Mouse (Mus musculus): ENCODE results near the gene Tmem51. TPM values are rescaled to one million over a fixed set of nuclear protein-coding genes. Genes with fewer than 3 reads are reported as not detected.
A peak's percentile ranks its signal among the peaks of the same experiment; 100 is the strongest.

Gene Tmem51
- polyA plus RNA-seq (2015; fragmentation: Nextera tagmentation; extraction: Ambion mirVana): 36.7 and 40.7 TPM in 2 replicates

DNA sequence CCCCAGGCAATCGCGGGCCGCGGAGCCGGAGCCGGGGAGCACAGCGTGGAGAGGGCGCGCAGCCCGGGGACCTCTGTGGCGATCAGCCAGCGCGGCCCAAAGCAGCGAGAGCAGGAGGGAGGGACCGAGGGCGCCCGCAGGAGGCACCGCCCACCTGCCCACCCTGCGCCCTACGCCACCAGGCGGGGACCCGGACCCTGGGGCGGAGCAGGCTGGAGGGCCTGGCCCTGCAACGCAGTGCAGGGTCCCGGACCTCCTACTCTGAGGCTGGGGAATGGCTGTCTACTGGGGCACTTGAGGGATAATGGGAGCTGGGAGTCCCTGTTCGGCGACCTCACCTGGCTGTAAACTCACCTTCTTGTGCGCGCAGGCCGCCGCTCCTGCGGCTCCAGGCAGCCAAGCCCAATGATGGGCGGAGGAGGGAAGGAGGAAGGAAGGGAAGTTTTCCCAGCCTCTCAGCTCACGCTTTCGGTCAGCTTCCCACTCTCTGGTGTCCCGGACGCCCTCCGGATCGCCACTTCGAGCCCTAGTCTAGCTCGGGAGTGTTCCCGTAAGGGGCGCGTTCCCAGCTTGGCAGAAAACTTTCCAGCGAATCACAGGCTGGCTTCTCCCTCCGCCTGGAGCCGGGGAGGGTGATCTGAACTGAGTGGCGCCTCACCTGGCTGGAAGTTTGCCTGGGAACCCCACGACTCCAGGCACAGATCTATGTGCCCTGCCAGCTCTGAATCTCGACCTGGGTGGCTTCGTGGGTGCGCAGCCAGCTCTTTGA lies at the start of gene Tmem51:
TSS of gene Tmem51 (minus strand) at position 174 of the 769 bp plus-strand sequence.
- H3K9ac ChIP-seq: peak within 1 kb of the TSS; percentile 74
- peak within 1 kb of the TSS; percentile 74 for H3K4me3 ChIP-seq
- no peaks in the 10 kb centered on the region for H3K27me3 ChIP-seq
- no peaks in the 10 kb centered on the region for H3K9me3 ChIP-seq (replicated peaks)
- H3K4me2 ChIP-seq: peak within 1 kb of the TSS; percentile 85
- H3K27ac ChIP-seq: peak within 1 kb of the TSS; percentile 95
- peak; percentile 88 for ATAC-seq (replicated peaks; ENCODE audit: insufficient number of reproducible peaks, insufficient read depth, low FRiP score, low read depth)
- peaks cover 54% of the 10 kb centered on the region for H3K4me1 ChIP-seq (replicated peaks)
- under 1% methylated on average over 50 of the region's 52 CpGs for WGBS
- no peaks in the 10 kb centered on the region for H3K36me3 ChIP-seq

DNA sequence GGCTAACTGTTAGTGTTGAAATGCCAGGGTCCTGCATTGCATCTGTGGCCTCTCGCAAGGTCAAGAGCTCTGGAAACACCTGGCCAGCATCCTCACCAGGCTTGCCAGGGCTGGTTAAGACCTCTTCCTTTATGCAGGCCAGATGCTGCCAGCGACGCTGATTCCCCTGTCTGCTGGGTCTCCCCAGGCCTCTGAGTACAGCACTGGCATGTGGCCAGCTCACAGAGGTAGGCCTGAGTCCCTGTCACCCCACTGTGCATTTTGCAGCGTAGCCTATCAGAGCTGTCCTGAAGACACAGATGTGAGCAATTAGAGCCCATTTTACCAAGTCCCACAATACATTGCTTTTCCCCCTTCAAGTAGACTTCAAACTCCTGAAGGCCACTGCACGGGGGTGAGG lies 46.1 kb upstream of the Tmem51 start:
- WGBS: 48% methylated on average over 5 of the region's 5 CpGs
- no peak overlapping the region for H3K9ac ChIP-seq

DNA sequence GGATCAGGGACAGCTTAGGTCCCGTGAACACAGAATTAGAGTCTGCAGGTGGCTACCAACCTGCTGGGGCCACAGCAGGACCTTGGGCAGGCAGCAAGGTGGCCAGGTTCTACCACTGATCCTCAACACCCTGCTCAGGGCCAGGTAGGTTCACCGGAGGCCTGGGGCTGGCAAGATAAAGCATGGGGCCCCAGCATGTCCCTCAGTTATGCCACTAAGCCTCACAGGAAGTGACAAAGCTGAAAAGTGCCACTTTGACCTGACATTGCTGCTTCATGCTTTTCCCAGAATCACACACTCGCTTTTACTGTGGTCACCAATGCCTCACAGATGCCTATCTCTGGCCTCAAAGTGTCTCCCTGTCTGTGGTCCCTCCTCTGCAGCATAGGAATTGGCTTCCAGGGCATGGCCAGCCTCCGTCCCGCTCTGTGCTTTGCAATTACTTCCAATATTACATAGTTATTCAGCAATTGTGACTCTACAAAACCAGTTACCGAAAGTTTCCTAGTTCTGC lies 43.2 kb upstream of the Tmem51 start:
- H3K9ac ChIP-seq: 0 out of 2 replicates have a peak overlapping the region, but pooled peaks have one; percentile 19
- peak overlapping the region; percentile 91 for H3K27ac ChIP-seq
- no peak for ATAC-seq (replicated peaks; ENCODE audit: insufficient number of reproducible peaks, insufficient read depth, low FRiP score, low read depth)
- H3K4me3 ChIP-seq: no peak overlapping the region
- peak overlapping the region; percentile 36 for H3K4me2 ChIP-seq
- no peaks in the 10 kb centered on the region for H3K9me3 ChIP-seq (replicated peaks)
- no peaks in the 10 kb centered on the region for H3K36me3 ChIP-seq
- WGBS: 50% methylated on average over 6 of the region's 6 CpGs
- peaks cover 33% of the 10 kb centered on the region for H3K4me1 ChIP-seq (replicated peaks)
- no peaks in the 10 kb centered on the region for H3K27me3 ChIP-seq

More for the DNA sequence above, 46.1 kb upstream of the Tmem51 start:
- no peak for ATAC-seq (replicated peaks; ENCODE audit: insufficient number of reproducible peaks, insufficient read depth, low FRiP score, low read depth)
- H3K36me3 ChIP-seq: no peaks in the 10 kb centered on the region
- H3K4me1 ChIP-seq (replicated peaks): peaks cover 39% of the 10 kb centered on the region
- no peaks in the 10 kb centered on the region for H3K9me3 ChIP-seq (replicated peaks)
- no peak overlapping the region for H3K4me3 ChIP-seq
- no peaks in the 10 kb centered on the region for H3K27me3 ChIP-seq
- H3K27ac ChIP-seq: peak overlapping the region; percentile 50
- H3K4me2 ChIP-seq: no peak overlapping the region

DNA sequence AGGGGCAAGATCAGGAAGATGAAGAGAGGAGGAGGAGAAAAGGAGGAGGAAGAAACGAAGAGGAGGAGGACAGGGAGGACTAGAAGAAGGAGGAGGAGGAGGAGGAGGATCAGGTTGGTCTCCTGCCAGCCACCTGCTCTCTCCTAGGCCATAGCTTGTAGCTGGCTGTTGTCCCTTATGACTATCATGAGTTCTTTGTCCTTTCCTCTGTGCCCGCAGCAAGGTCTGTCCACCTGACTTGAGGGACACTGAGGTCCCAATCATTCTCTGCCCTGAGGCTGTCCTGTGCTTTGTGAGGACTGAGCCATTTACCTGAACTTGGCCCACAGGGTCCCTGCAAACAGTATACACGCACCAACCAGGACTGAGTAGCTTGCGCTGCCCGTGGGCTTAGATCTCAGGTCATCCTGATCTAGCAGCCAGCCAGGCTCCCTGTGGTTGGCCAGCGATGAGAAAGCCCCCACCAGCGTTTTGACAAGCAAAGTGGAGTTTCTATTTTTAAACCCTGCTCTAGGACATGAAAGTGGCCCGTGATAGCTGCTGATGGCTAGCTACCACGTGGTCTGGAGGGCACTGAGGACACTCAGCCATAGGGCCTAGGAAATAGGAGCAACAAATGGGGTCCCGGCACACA lies 42.7 kb upstream of the Tmem51 start:
- Histone ChIP-seq H3K27me3 (no peaks in the 10 kb centered on the region), H3K9me3 (replicated peaks) (no peaks in the 10 kb centered on the region), H3K27ac (peak overlapping the region; percentile 91), H3K36me3 (no peaks in the 10 kb centered on the region), H3K4me2 (peak overlapping the region; percentile 36), H3K9ac (0 out of 2 replicates have a peak overlapping the region, but pooled peaks have one; percentile 23), H3K4me3 (no peak overlapping the region), H3K4me1 (replicated peaks) (peaks cover 33% of the 10 kb centered on the region)
- WGBS: 28% methylated on average over 9 of the region's 10 CpGs
- peak; percentile 88 for ATAC-seq (replicated peaks; ENCODE audit: insufficient number of reproducible peaks, insufficient read depth, low FRiP score, low read depth)

DNA sequence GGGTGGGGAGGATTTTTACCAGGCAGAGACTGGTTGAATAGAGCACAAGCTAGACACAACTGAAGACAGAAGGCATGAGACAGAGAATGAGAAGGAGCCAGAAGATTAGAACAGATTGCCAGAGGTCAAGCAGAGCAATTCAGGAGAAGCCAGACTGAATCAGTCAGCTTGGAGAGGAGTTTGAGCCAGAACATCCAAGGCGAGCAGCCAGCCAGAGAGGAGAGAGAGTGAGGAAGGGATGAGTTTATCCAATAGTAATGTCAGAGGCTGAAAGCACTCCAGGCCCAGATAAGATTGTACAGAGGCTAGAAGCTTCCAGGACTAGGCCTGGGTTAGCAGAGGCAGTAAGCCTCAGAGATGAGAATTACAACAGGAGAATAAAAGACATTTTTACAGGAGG lies 37.1 kb upstream of the Tmem51 start:
- Histone ChIP-seq H3K27me3 (no peaks in the 10 kb centered on the region), H3K36me3 (no peaks in the 10 kb centered on the region), H3K4me2 (no peak overlapping the region), H3K4me1 (replicated peaks) (peaks cover 10% of the 10 kb centered on the region), H3K9me3 (replicated peaks) (no peaks in the 10 kb centered on the region), H3K27ac (peak overlapping the region; percentile 51; the same call in 1 of the 2 replicates), H3K9ac (no peak overlapping the region), H3K4me3 (no peak overlapping the region)
- no peak for ATAC-seq (replicated peaks; ENCODE audit: insufficient number of reproducible peaks, insufficient read depth, low FRiP score, low read depth)
- WGBS: 23% methylated on average over 1 of the region's 1 CpGs

DNA sequence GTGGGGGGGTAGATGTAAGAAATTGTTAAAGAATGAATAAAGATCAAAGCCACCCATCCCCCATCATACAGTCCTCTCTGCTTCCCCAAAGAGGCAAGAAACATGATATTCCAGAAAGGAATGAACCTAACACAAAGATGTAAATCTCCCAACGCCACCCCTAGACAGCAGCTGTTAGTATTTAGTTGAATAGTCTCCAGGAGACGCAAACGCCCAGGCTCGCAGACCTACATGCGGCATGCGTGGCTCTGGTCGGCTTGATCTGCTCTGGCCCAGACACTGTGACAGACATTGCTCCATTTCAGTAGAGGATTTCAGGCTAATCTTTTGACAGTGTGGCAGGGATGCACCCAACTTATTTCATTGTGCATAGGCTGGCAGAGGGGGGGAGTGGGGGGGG lies 34.4 kb upstream of the Tmem51 start:
- H3K9me3 ChIP-seq (replicated peaks): no peaks in the 10 kb centered on the region
- H3K36me3 ChIP-seq: no peaks in the 10 kb centered on the region
- no peak overlapping the region for H3K4me3 ChIP-seq
- no peak for ATAC-seq (replicated peaks; ENCODE audit: insufficient number of reproducible peaks, insufficient read depth, low FRiP score, low read depth)
- no peak overlapping the region for H3K4me2 ChIP-seq
- H3K4me1 ChIP-seq (replicated peaks): peaks cover 10% of the 10 kb centered on the region
- WGBS: 58% methylated on average over 7 of the region's 7 CpGs
- H3K27me3 ChIP-seq: no peaks in the 10 kb centered on the region
- H3K9ac ChIP-seq: no peak overlapping the region
- H3K27ac ChIP-seq: no peak overlapping the region

DNA sequence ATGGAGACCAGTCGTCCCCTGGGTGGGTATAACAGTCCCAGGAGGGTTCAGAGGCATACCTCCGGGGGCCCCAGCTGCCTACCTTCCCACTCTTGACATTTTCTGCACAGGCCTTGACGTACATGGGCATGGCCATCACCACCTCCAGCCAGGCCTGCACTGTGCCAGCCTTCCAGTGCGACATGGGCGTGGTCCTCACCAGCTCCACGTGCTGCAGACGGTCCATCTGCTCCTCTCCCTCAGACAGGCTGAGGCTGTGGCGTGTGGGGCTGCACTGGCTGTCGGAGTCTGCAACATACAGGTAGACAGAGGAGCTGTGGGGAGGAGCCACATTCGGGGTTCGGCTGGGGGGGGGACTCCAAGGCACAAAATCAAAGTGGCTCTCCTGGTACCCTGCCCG lies 33.9 kb upstream of the Tmem51 start:
- H3K27ac ChIP-seq: no peak overlapping the region
- WGBS: 79% methylated on average over 12 of the region's 12 CpGs
- no peak overlapping the region for H3K4me2 ChIP-seq
- H3K9me3 ChIP-seq (replicated peaks): no peaks in the 10 kb centered on the region
- peaks cover 10% of the 10 kb centered on the region for H3K4me1 ChIP-seq (replicated peaks)
- no peak for ATAC-seq (replicated peaks; ENCODE audit: insufficient number of reproducible peaks, insufficient read depth, low FRiP score, low read depth)
- H3K36me3 ChIP-seq: no peaks in the 10 kb centered on the region
- no peak overlapping the region for H3K9ac ChIP-seq
- H3K27me3 ChIP-seq: no peaks in the 10 kb centered on the region
- no peak overlapping the region for H3K4me3 ChIP-seq

DNA sequence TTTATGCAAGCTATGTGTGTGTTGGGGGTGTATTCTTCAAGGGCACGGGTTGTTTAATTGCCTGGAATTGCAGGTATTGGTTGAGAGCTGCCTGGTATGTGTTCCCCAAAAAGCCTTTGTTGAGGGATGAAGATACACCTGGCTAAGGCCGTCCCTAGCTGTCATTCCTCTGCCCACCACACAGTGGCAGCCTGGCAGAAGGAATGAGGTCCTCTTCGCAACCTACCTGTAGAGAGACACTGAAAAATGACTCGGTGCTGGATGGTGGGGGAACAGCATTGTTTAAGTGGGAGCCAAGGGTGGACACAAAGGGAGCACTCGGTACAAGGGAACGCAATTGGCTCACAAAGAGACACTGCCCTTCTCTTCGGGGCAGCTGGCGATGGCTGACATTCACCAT lies 29.2 kb upstream of the Tmem51 start:
- 27% methylated on average over 8 of the region's 8 CpGs for WGBS
- 0 out of 2 replicates have a peak, but pooled peaks have one; percentile 37 for ATAC-seq (replicated peaks; ENCODE audit: insufficient number of reproducible peaks, insufficient read depth, low FRiP score, low read depth)
- H3K27me3 ChIP-seq: no peaks in the 10 kb centered on the region
- H3K4me2 ChIP-seq: no peak overlapping the region
- no peak overlapping the region for H3K4me3 ChIP-seq
- 0 out of 2 replicates have a peak, but pooled peaks cover 2% of the 10 kb centered on the region for H3K4me1 ChIP-seq (replicated peaks)
- no peak overlapping the region for H3K9ac ChIP-seq
- H3K27ac ChIP-seq: no peak overlapping the region
- no peaks in the 10 kb centered on the region for H3K36me3 ChIP-seq
- no peaks in the 10 kb centered on the region for H3K9me3 ChIP-seq (replicated peaks)

DNA sequence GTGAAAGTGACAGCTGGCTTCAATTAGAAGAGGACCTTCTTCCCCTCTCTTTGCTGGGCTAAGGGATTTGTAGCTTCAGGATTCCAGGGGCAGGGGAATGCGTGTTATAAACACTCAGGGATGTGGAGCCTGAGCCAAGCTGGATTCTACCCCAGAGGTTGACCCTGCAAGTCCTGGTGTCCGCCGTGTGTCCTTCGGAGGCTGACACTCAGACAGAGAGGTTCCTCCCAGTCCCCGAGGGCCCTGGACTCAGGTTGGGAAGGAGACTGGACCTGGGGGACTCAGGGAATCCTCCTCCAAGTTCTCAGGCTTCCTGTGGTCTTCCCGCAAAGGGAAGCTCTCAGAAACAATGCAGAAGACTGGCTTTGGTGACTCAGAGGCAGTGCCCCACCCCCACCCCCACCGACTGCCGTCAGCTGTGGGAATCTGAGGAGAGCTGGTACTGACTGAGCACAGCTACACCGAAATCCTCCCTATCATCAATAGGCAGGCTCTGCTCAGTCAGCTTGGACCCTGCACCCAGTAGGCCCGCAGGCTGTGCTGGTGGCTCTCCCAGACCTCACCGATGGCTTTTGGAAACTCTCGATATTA lies 19.1 kb upstream of the Tmem51 start:
- no peak overlapping the region for H3K4me2 ChIP-seq
- H3K27ac ChIP-seq: no peak overlapping the region
- no peaks in the 10 kb centered on the region for H3K36me3 ChIP-seq
- H3K9me3 ChIP-seq (replicated peaks): no peaks in the 10 kb centered on the region
- H3K27me3 ChIP-seq: no peaks in the 10 kb centered on the region
- no peak overlapping the region for H3K9ac ChIP-seq
- ATAC-seq (replicated peaks; ENCODE audit: insufficient number of reproducible peaks, insufficient read depth, low FRiP score, low read depth): no peak
- no peak overlapping the region for H3K4me3 ChIP-seq
- H3K4me1 ChIP-seq (replicated peaks): peaks cover 12% of the 10 kb centered on the region
- WGBS: 44% methylated on average over 12 of the region's 12 CpGs

DNA sequence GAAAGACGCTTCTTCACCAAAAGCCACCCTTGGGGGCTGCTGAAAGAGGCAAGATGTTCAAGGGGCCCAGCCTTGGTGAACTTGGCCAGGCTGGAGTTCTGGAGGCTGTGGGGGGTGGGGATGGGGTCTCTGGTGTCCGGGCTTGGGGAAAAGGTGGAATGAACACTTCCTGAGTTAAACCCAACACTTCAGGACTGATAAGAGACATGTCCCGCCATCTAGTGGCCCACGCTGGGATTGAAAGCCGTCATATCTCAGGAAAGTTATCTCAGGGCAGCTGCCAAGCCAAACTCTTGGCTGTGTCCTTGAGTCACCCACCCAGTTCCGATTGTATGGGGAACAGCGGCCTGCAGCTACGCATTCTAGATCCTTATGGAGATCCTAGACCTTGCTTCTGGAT lies 14.2 kb upstream of the Tmem51 start:
- no peaks in the 10 kb centered on the region for H3K9me3 ChIP-seq (replicated peaks)
- WGBS: 10% methylated on average over 8 of the region's 8 CpGs
- peak overlapping the region; percentile 49 for H3K4me2 ChIP-seq
- ATAC-seq (replicated peaks; ENCODE audit: insufficient number of reproducible peaks, insufficient read depth, low FRiP score, low read depth): 0 out of 2 replicates have a peak, but pooled peaks have one; percentile 24
- H3K4me1 ChIP-seq (replicated peaks): peaks cover 29% of the 10 kb centered on the region
- no peaks in the 10 kb centered on the region for H3K36me3 ChIP-seq
- no peak overlapping the region for H3K4me3 ChIP-seq
- 0 out of 2 replicates have a peak overlapping the region, but pooled peaks have one; percentile 12 for H3K9ac ChIP-seq
- H3K27ac ChIP-seq: no peak overlapping the region
- H3K27me3 ChIP-seq: no peaks in the 10 kb centered on the region; the same call in 1 of the 2 replicates

DNA sequence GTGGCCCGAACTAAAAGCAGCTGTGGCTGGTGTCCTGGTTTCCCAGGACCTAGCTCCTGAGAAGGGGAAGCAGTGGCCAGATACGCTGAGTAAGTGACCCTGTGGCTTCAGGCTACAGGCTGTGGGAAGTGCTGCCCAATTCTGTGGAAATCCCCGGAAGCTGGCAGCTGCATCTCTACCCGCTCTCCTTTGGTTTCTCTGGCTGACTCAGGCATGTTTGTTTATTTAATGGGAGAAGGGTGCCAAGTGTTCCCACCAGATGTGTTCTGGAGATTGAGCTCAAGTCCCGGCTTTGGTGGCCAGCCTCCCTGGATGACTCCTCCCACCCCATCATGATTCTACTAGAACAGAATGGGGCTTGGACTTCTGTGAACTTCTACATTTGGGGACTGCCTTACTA lies 13.8 kb upstream of the Tmem51 start:
- no peak for ATAC-seq (replicated peaks; ENCODE audit: insufficient number of reproducible peaks, insufficient read depth, low FRiP score, low read depth)
- Histone ChIP-seq H3K27me3 (no peaks in the 10 kb centered on the region; the same call in 1 of the 2 replicates), H3K4me3 (no peak overlapping the region), H3K4me1 (replicated peaks) (peaks cover 24% of the 10 kb centered on the region), H3K36me3 (no peaks in the 10 kb centered on the region), H3K27ac (no peak overlapping the region), H3K4me2 (peak overlapping the region; percentile 49), H3K9me3 (replicated peaks) (no peaks in the 10 kb centered on the region), H3K9ac (0 out of 2 replicates have a peak overlapping the region, but pooled peaks have one; percentile 12)
- WGBS: 24% methylated on average over 5 of the region's 5 CpGs
